Mouse (Mus musculus): Measurements from ENCODE around the gene Zfp575.

GRCm38 (mm10) chr7:24611709-24612108, 24.3 kb upstream of the Zfp575 start:
- no peak for TF ChIP-seq CTCF (IDR thresholded peaks at IDR 0.05; ENCODE audit: control insufficient read depth, insufficient read depth, low read length)
- no peak for TF ChIP-seq POLR2A (IDR thresholded peaks at IDR 0.05; ENCODE audit: borderline replicate concordance, control insufficient read depth, low read depth, low read length)
